Mouse (Mus musculus): Measurements from ENCODE around the gene Rfc2. TPM values are rescaled to one million over a fixed set of nuclear protein-coding genes. Genes with fewer than 3 reads are reported as not detected.

The Rfc2 gene
- polyA plus RNA-seq, 1 experiment from 2014 or later: 155 TPM

- H3K36me3 ChIP-seq (ENCODE audit: insufficient read depth, low read length): no peaks in the 10 kb centered on the region
- H3K27me3 ChIP-seq (ENCODE audit: insufficient read depth, low read length): no peaks in the 10 kb centered on the region
- DNase-seq (ENCODE audit: low spot score): peak; percentile 19
- H3K4me1 ChIP-seq (replicated peaks; ENCODE audit: insufficient read depth, low read length): peaks cover 19% of the 10 kb centered on the region; the same call in 1 of the 2 replicates
- H3K27ac ChIP-seq: peak overlapping the region; percentile 95; the same call in 1 of the 2 replicates
- peak overlapping the region; percentile 82 for H3K4me3 ChIP-seq (replicated peaks; ENCODE audit: low read depth, low read length)
- H3K9ac ChIP-seq (ENCODE audit: low read depth, low read length): peak overlapping the region; percentile 94
- no peaks in the 10 kb centered on the region for H3K9me3 ChIP-seq (replicated peaks; ENCODE audit: low read length)
- H3K4me2 ChIP-seq (ENCODE audit: low read length): peak overlapping the region; percentile 91
- 9% methylated on average over 6 of the region's 6 CpGs for WGBS
- TF ChIP-seq CTCF (IDR thresholded peaks at IDR 0.05; ENCODE audit: low read depth): peak; percentile 4; the same call in 1 of the 2 replicates
- no peak for ATAC-seq (replicated peaks; ENCODE audit: low FRiP score, low read depth)
Measured at GRCm38 (mm10) chr5:134550836-134551232, 30.3 kb upstream of the Rfc2 start.

- 2% methylated on average over 52 of the region's 52 CpGs for WGBS
- Histone ChIP-seq H3K4me1 (replicated peaks; ENCODE audit: insufficient read depth, low read length) (peaks cover 19% of the 10 kb centered on the region; the same call in 1 of the 2 replicates), H3K27me3 (ENCODE audit: insufficient read depth, low read length) (no peaks in the 10 kb centered on the region), H3K9ac (ENCODE audit: low read depth, low read length) (peak overlapping the region; percentile 94), H3K27ac (peak overlapping the region; percentile 95), H3K36me3 (ENCODE audit: insufficient read depth, low read length) (no peaks in the 10 kb centered on the region), H3K4me2 (ENCODE audit: low read length) (peak overlapping the region; percentile 91), H3K4me3 (replicated peaks; ENCODE audit: low read depth, low read length) (peak overlapping the region; percentile 82), H3K9me3 (replicated peaks; ENCODE audit: low read length) (no peaks in the 10 kb centered on the region)
- ATAC-seq (replicated peaks; ENCODE audit: low FRiP score, low read depth) (no peak; the same call in 1 of the 2 replicates), DNase-seq (ENCODE audit: low spot score) (peak; percentile 24)
- TF ChIP-seq CTCF (IDR thresholded peaks at IDR 0.05; ENCODE audit: low read depth): no peak
Measured at GRCm38 (mm10) chr5:134551233-134552109, 29.7 kb upstream of the Rfc2 start.

GRCm38 (mm10) chr5:134552110-134552972 is 28.8 kb upstream of the Rfc2 start, which contains the start of gene Clip2:
Gene Clip2 (minus strand): TSS chr5:134552434.
- TF ChIP-seq CTCF (IDR thresholded peaks at IDR 0.05; ENCODE audit: low read depth): peak; percentile 11; the same call in 1 of the 2 replicates
- 1% methylated on average over 61 of the region's 61 CpGs for WGBS
- H3K4me1 ChIP-seq (replicated peaks; ENCODE audit: insufficient read depth, low read length): peaks cover 19% of the 10 kb centered on the region; the same call in 1 of the 2 replicates
- peak within 1 kb of the TSS; percentile 82 for H3K4me3 ChIP-seq (replicated peaks; ENCODE audit: low read depth, low read length)
- H3K27ac ChIP-seq: peak within 1 kb of the TSS; percentile 95
- H3K9me3 ChIP-seq (replicated peaks; ENCODE audit: low read length): no peaks in the 10 kb centered on the region
- H3K9ac ChIP-seq (ENCODE audit: low read depth, low read length): peak within 1 kb of the TSS; percentile 94
- DNase-seq (ENCODE audit: low spot score) (peak; percentile 98), ATAC-seq (replicated peaks; ENCODE audit: low FRiP score, low read depth) (peak; percentile 95)
- H3K36me3 ChIP-seq (ENCODE audit: insufficient read depth, low read length): no peaks in the 10 kb centered on the region
- H3K27me3 ChIP-seq (ENCODE audit: insufficient read depth, low read length): no peaks in the 10 kb centered on the region
- H3K4me2 ChIP-seq (ENCODE audit: low read length): peak within 1 kb of the TSS; percentile 91

GRCm38 (mm10) chr5:134553951-134554546 is 27.1 kb upstream of the Rfc2 start:
- Histone ChIP-seq H3K4me3 (replicated peaks; ENCODE audit: low read depth, low read length) (no peak overlapping the region), H3K36me3 (ENCODE audit: insufficient read depth, low read length) (no peaks in the 10 kb centered on the region), H3K4me2 (ENCODE audit: low read length) (no peak overlapping the region), H3K9me3 (replicated peaks; ENCODE audit: low read length) (no peaks in the 10 kb centered on the region), H3K4me1 (replicated peaks; ENCODE audit: insufficient read depth, low read length) (peaks cover 19% of the 10 kb centered on the region; the same call in 1 of the 2 replicates), H3K27me3 (ENCODE audit: insufficient read depth, low read length) (no peaks in the 10 kb centered on the region), H3K27ac (no peak overlapping the region), H3K9ac (ENCODE audit: low read depth, low read length) (no peak overlapping the region)
- no peak for TF ChIP-seq CTCF (IDR thresholded peaks at IDR 0.05; ENCODE audit: low read depth)
- ATAC-seq (replicated peaks; ENCODE audit: low FRiP score, low read depth) (no peak), DNase-seq (ENCODE audit: low spot score) (no peak)
- 89% methylated on average over 5 of the region's 5 CpGs for WGBS

GRCm38 (mm10) chr5:134555463-134556164 is 25.6 kb upstream of the Rfc2 start:
- H3K4me3 ChIP-seq (replicated peaks; ENCODE audit: low read depth, low read length): no peak overlapping the region
- no peaks in the 10 kb centered on the region for H3K36me3 ChIP-seq (ENCODE audit: insufficient read depth, low read length)
- H3K4me2 ChIP-seq (ENCODE audit: low read length): 0 out of 2 replicates have a peak overlapping the region, but pooled peaks have one; percentile 8
- H3K9me3 ChIP-seq (replicated peaks; ENCODE audit: low read length): no peaks in the 10 kb centered on the region
- 8% methylated on average over 20 of the region's 20 CpGs for WGBS
- 0 out of 2 replicates have a peak, but pooled peaks have one; percentile 20 for ATAC-seq (replicated peaks; ENCODE audit: low FRiP score, low read depth)
- H3K27me3 ChIP-seq (ENCODE audit: insufficient read depth, low read length): no peaks in the 10 kb centered on the region
- peak overlapping the region; percentile 68 for H3K27ac ChIP-seq
- peak; percentile 87 for DNase-seq (ENCODE audit: low spot score)
- no peak overlapping the region for H3K9ac ChIP-seq (ENCODE audit: low read depth, low read length)
- no peak for TF ChIP-seq CTCF (IDR thresholded peaks at IDR 0.05; ENCODE audit: low read depth)
- H3K4me1 ChIP-seq (replicated peaks; ENCODE audit: insufficient read depth, low read length): peaks cover 15% of the 10 kb centered on the region; the same call in 1 of the 2 replicates

Measured in kidney, postnatal 0 days (tissue).